Mouse (Mus musculus) erythroblast, embryonic 14.5 days (primary cell): ENCODE data around the gene Add2.

ENCODE experiments used
- GATA1 ChIP-seq: IDR thresholded peaks from 2 replicates; pipeline ENCODE4 v1.6.1; 2012; ENCODE audit warnings: low read length, inconsistent platforms, mixed read lengths
- TAL1 ChIP-seq: IDR thresholded peaks from 3 replicates; pipeline ENCODE4 v1.6.1; 2012; ENCODE audit warnings: low read length, inconsistent platforms, mixed read lengths

DNA sequence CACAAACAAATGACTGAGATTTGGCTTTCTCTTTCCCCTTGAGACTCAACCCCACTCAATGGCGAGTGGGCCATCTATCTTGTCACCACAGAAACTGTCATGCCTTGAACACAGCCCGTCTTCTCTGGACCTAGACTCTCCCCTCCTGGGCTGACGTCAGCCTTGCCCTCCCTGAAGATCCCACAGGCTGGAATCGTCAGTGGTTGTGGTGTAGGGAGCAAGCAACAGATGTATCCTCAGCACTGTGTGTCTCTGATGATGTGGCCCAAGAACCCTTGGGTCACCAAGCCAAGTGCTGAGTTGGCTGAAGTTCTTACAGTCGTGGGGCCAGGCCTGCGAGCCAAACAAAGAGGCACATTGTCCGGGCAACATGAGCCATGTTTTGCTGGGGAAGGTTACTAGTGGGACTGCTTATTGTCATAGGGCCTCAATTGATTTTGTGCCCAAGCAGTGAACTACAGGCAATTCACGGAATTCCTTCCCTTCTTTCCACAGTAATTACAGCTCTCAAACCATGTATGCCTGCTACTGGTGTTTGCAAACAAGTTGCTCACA is 125.0 kb downstream of the Add2 start:
- TF ChIP-seq GATA1 (no peak), TAL1 (no peak)
